Mouse (Mus musculus) cerebellum, adult 9-11 months (tissue): ENCODE data around the gene Samd10.
A peak's percentile ranks its signal among the peaks of the same experiment; 100 is the strongest.

ENCODE experiments used
- DNase-seq: peaks from one replicate; pipeline ENCODE4 v3.0.0; 2022

The Samd10 gene

GRCm38 (mm10) chr2:181591528-181592085, 7.4 kb downstream of the Samd10 start, which contains the start of gene Prpf6:
Prpf6 (plus strand) TSS chr2:181591868.
- peak; percentile 50 for DNase-seq

GRCm38 (mm10) chr2:181590471-181590870, 8.5 kb downstream of the Samd10 start:
- DNase-seq = peak; percentile 39

- no peak for DNase-seq
These were observed 9.3 kb downstream of the Samd10 start for GRCm38 (mm10) chr2:181589732-181590105.

GRCm38 (mm10) chr2:181589011-181589731, 9.8 kb downstream of the Samd10 start:
- DNase-seq = peak; percentile 59

GRCm38 (mm10) chr2:181588229-181588780, 10.7 kb downstream of the Samd10 start:
- no peak for DNase-seq

GRCm38 (mm10) chr2:181587796-181588195, 11.2 kb downstream of the Samd10 start:
- no peak for DNase-seq

GRCm38 (mm10) chr2:181586124-181586523, 12.9 kb downstream of the Samd10 start:
- no peak for DNase-seq

- no peak for DNase-seq
These were observed 13.5 kb downstream of the Samd10 start for GRCm38 (mm10) chr2:181585506-181585905.

GRCm38 (mm10) chr2:181584411-181584942, 14.5 kb downstream of the Samd10 start, which contains the start of gene Uckl1:
Uckl1 (minus strand) TSS chr2:181584892.
- DNase-seq = no peak

- no peak for DNase-seq
These were observed 15.4 kb downstream of the Samd10 start for GRCm38 (mm10) chr2:181583460-181584257.

GRCm38 (mm10) chr2:181582939-181583338, 16.1 kb downstream of the Samd10 start:
- DNase-seq = no peak

GRCm38 (mm10) chr2:181582358-181582757, 16.7 kb downstream of the Samd10 start:
- DNase-seq = peak; percentile 61

GRCm38 (mm10) chr2:181581402-181582120, 17.5 kb downstream of the Samd10 start:
- DNase-seq = peak; percentile 89

GRCm38 (mm10) chr2:181581016-181581401, 18.0 kb downstream of the Samd10 start:
- peak; percentile 89 for DNase-seq

GRCm38 (mm10) chr2:181580131-181580772, 18.8 kb downstream of the Samd10 start:
- DNase-seq = no peak

- no peak for DNase-seq
These were observed 19.3 kb downstream of the Samd10 start for GRCm38 (mm10) chr2:181579681-181580080.

- DNase-seq = peak; percentile 48
These were observed 20.0 kb downstream of the Samd10 start for GRCm38 (mm10) chr2:181578790-181579618.

- peak; percentile 81 for DNase-seq
These were observed 20.9 kb downstream of the Samd10 start for GRCm38 (mm10) chr2:181577981-181578581.

GRCm38 (mm10) chr2:181577126-181577525, 21.9 kb downstream of the Samd10 start:
- no peak for DNase-seq

GRCm38 (mm10) chr2:181576613-181577012, 22.4 kb downstream of the Samd10 start:
- no peak for DNase-seq
